Mouse (Mus musculus): ENCODE data around the gene Acad11.

Acad11 gene

DNA sequence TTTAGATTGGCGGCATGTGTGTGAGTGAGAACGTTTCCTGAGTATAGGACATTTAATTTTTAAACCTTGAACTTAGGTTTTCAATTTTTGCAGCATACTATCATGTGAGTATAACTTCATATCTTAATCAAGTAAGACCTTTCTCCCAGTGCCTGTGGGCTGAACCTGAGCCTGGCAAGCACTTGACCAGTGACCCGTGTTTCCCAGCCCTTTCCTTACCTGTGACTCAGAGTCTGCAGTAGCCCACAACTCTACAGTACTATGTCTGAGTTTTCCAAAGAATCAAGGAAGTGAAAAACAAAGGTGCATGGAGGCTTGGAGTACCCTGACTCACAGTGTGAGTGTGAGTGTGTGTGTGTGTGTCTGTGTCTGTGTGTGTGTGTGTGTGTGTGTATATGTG is 16.9 kb downstream of the Acad11 start:
- in situ Hi-C loops (cut with MboI, MseI), result no loop called here

DNA sequence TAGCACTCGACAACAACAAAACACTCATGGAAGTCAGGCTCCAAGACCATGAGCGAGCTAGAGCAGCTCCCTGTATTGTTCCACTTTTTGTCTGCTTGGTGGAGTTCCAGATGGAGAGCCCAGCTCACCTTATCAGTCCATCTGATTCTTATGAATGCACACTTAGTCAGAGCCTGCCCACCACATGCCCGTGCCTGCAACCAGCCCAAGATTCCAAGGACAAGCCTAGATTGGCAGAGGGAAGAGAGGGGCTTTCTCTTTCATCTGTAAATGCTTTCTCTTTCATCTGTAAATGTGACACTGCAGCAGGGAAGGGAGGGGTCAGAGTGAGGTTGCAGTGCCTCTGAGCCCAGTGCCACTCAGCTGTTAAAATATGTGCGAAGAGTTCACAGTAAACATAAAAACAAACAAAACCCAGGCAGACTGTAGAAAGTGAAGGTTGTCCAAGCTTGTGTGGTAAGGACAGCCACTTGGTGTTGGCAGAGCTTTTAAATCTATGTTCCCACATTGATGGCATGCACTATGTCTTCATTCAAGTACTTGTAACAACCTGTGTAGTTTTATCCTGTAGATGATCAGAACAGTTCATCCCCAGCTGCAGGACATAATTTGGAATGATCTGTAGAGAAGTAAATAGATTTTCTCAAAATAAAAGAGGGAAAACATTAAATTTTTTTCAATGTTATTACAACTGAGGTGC is 22.7 kb downstream of the Acad11 start:
- in situ Hi-C loops (cut with MboI, MseI), result no loop called here

DNA sequence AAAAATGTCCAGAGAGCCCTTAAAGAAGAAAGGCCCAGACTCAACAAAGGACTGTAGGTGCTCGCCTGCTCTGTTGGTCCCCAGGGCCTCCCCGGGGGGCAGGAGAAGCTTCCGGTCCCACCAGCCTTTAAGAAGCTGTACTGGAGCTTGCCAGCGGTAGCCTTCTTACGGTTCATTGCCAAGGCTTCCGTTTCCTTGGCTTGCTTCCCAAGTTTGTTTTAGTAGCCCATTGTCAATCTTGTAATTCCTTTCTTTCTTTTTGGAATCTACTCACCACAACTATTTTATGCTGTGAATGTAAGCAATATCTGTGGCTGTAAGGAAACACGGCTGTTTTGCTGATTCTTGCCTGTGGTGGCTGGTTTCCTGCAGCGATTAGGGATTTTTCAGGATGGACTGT is 25.4 kb downstream of the Acad11 start:
- in situ Hi-C loops (cut with MboI, MseI), result no loop called here

DNA sequence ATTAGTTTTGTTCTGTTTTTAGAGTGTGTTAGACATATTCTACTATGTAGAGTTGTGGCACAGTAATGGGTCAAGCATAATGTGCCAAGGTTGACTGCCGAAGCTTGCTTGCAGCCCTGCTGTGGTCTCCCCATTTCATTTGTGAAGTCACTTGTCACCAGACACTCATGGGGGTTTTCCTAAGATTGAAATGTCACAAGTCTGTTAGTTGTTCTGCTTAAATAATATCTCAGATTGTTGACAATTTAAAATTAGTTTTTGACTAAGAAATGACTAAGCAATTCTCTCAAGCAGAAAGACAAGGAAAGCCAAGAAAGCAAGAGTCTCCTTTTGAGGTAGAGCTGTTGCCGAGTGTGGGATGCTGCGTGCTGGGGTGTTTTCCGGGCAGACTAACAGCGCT is 29.8 kb downstream of the Acad11 start:
- in situ Hi-C loops (cut with MboI, MseI), result no loop called here

DNA sequence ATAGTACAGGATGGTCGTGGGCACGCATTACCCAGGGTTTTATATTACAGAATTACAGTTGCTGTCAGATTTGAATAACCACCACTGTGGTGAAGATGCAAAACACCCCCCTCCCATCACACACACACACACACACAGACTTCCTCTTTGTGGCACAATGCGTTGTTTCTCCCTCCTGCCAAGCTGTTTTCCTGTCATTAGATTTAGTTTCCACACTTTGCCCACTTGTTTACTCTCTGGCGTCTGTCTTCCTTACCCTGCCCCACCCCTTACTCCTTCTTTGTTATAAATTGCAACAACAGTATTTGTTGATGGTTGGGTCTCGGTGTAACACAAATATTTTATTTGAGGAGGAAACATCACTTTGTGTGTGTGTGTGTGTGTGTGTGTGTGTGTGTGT is 35.1 kb downstream of the Acad11 start:
- in situ Hi-C loops (cut with MboI, MseI), result no loop called here

DNA sequence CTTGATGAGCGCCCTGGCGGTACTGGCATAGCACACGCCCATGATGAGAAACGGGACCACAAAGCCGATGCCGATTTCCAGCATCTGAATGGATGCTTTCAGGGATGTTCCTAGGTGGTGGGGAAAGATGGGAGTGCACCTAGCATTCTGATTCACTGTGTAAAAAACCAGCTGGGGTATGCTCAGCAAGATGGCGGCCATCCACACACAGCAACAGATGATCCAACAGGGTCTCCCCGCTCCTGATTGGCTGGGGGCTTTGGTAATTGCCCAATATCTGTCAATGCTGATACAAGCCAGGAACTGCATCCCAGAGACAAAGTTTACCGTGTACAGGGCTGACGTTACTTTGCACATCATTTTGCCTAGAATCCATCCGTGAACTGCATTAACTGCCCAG is 35.9 kb downstream of the Acad11 start:
- in situ Hi-C loops (cut with MboI, MseI), result no loop called here

DNA sequence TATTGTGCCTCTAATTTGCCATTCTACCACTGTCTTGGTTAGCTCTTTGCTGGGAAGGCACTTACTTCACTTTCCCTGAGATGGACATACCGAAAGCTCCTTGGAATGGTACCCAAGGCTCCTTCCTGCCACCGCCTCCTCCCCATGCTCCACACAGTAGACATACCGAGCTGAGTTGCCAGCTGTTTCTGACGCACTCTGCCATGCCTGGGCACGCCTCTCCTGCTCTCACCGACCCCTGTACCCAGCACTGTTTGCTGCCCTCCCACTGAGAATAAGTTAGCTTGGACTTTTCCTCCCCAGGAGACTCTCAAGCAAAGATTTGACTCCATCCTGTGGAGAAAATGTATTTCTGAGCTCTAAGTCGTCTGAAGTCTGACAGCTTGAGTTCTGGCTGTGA is 37.6 kb downstream of the Acad11 start:
- in situ Hi-C loops (cut with MboI, MseI), result no loop called here

DNA sequence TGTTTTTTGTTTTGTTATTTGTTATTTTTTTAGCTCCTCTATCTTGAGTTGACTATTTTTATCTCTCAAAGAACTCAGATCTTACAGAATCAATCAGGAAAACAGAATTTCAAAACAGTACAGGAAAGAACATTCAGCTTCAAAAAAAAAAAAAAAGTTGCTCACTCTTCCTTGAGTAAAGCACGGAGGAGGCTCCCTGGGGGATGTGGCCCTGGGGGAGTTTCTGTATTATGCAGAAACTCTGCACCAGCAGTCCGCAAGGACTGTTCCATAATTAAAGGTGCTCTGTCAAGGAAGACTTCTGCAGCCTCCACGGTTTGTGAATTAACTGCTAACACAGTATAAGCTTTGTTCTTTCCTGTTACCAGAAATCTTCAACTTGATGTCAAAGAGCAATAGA is 38.3 kb downstream of the Acad11 start:
- in situ Hi-C loops (cut with MboI, MseI), result no loop called here

DNA sequence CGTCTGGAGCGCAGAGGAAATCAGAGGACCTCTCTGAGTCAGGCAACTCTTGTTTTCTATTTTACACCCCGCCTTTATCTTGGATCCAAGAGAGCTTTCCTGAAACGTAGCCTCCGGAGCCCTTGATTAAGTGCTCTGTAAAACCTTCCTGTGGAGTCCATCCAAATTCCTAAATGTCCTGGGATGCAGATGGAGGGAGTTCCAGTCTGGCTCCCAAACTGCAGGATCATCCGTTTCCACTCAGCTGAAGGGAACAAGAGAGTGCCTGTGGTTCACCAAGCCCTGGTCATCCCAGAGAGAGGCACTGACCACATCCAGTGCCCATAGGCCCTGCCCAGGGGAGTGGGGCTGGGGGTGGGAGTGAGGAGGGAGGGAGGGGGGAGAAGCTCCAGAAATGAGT is 39.1 kb downstream of the Acad11 start:
- in situ Hi-C loops (cut with MboI, MseI), result no loop called here

DNA sequence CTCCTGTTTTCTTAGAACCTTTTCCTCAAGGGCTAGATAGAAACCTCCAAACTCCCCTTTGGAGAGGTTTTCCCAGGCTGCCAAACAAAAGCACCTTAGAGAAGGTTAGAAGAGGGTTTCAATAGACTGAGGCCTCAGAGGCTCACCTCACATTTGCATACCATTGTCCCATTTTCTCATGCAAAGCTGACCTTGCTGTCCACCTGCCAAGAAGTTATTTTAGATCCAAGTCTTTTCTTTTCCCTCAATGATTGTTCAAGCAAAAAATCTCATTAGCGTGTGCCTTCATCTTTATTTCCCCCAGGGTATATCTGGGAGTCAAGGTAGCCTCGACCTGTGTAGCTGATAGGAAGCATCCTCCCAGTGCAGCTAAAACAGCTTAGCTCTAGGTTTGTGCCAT is 39.7 kb downstream of the Acad11 start:
- in situ Hi-C loops (cut with MboI, MseI), result no loop called here

DNA sequence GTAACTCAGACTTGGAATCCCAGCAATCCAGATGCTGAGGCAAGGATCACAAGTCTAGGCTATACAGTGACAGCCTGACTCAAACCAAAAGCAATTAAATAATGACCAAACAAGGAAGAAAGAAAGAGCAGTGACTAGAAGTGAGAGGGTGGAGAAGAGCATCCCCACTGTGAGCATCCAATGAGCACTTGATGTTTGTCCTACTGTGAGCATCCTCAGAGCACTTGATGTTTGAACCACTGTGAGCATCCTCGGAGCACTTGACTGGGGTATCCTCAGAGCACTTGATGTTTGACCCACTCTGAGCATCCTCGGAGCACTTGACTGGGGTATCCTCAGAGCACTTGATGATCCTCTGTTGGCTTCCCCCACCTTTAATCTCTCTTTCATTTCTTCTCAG is 41.8 kb downstream of the Acad11 start:
- in situ Hi-C loops (cut with MboI, MseI), result no loop called here

DNA sequence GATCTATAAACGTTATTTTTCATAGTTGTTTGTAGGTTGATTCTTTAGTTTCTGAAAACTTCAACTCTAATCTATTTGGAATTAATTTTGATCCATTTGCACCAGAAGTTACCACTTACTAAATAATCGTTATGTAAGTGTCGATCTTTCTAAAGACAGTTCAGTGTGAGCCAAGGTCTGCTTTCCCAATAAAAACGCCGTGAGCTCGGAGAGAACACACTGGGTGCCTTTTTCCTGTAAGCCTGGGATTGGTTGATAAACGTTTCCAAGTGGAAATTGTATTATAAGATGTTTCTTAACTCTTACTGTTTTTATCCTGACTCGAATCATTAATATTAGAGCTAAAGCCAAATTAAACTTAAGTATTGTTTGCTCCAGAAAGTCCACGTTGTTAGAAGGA is 43.8 kb downstream of the Acad11 start:
- in situ Hi-C loops (cut with MboI, MseI), result no loop called here

DNA sequence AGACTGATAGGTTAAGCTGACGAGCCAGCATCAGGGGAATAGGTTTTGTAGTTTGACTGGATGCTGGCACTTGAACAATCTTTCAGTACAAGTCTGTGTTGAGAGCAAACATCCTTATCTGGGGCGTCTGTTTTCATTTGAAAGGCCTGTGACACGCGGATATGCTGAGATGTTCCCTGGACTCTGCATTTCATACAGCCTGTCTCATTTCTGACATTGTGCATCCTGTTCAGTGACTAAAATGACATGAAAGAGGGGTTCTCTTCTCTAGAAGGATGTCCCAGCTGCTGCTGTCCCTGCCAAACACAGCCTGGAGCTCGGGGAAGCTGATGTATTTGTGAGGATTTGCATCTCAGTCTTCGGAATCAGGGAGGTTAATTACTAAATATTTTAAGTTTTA is 44.3 kb downstream of the Acad11 start:
- in situ Hi-C loops (cut with MboI, MseI), result no loop called here

DNA sequence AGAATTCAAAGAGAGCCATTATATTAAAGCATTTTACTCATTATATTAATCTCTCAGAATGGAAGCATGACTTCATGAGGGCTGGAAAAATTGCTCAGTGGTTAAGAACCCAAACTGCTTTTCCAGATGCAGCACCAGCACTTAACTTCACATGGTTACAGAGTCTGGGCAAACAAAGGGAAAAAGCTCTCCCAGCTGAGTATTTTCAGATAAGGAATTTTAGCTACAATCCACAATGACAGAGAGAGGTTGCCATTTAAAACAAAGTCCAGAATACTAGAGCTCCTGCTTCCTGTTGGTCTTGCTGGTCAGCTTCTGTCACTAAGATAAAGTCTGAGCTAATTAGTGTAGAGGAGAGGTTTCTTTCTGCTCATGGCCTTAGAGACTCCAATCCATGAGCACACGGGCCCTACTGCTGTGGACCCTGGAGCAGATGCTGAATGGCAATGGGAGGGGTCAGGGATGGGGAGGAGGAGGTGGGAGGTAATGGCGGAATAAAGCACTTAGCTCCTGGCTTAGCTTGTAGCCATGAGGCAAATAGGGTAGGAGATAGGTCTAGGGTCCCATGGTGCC is 45.5 kb downstream of the Acad11 start:
- in situ Hi-C loops (cut with MboI, MseI), result no loop called here

DNA sequence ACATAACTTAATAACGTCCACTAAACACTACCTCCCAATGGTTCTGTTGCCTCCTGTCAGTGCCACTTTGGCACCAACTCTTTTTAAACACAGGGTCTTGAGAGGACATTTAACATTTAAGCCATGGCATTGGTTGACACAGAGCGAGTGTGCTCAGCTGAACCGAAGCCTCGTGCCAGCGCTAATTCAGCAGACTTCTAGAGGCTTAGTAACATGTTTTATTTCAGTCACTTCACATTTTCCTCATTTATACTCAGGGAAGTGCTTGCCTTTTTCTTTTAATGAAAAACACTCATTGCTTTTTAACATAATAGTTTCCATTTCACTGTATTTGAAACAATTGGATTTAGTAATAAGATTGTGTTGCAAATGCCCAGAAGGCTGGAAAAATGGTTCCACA is 46.0 kb downstream of the Acad11 start:
- in situ Hi-C loops (cut with MboI, MseI), result no loop called here

DNA sequence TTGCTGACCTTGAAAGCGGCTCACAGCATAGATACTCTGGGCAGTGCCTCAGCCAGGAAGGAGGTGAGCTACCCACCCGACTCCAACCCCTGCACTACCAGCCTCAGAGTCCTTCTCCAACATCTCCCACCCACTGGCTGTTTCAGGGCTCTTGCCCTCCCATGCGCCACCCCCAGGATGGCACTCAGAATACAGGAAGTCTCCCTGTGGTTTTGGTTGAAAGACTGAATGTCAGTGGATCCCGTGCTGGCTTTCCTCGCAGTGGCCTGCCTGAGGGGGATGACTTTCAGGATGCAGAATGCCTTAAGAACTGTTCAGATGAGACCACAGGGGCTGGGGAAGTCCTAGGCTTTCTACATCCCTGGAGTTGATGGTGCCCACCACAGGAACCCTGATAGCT is 59.9 kb downstream of the Acad11 start:
- in situ Hi-C loops (cut with MboI, MseI), result no loop called here

DNA sequence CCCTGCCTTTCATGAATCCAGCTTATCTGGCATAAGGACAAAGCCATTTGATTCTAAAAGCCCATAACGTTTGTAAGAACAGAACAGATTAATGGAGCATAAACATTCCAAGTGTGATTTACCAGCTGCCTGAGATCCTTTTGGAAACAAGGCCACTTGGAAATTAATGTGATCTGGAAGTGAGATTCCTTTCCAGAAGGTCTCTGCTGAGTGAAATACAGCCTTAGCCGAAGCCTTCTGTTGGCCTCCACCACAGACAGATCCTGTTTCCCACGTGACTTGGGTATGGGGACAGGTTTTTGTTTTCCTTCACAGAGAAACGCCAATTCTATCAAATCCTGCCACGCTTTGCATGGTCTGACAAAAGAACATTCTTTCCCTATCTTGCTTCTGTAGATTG is 60.4 kb downstream of the Acad11 start:
- in situ Hi-C loops (cut with MboI, MseI), result no loop called here

DNA sequence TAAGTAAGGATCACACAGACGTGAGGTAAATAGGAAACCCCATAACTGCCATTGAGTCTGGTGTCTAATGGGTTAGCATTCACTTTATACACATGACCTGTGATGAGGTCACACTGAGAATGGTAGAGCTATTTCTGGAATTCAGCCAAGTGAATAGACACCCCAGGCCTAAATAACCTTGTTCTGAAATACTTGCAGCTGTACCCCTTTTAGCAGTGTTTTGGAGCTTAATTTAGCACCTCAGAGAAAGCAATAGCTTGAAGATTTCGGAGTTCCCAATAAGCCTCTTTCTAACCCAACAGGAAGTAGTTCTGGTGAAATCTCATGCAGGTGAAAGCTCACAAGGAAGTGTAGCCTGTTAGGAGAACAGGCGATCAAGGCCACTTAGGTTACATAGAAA is 63.7 kb downstream of the Acad11 start, which contains the start of gene Ackr4:
Gene Ackr4, minus strand, starts transcription at position 101 of the 400 bp plus-strand sequence.
- in situ Hi-C loops (cut with MboI, MseI), result no loop called here

DNA sequence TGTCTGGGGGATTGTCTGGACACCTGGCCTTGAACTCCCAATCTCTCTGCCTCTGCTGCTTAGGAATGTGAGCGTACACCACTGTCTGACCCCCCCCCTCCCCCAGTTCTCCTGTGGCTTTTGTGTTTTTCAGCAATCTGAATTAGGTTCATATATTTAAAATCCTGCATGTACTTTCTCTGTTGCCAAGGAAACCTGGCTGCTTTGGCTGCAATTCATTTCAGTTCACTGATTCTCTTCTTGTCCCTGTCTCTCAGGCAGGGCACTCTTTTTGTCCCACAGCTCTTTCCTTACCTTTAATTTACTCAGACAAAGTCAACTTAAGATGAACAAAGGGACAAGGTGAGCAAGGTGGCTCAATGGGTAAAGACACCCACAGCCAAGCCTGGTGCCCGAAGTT is 64.9 kb downstream of the Acad11 start:
- in situ Hi-C loops (cut with MboI, MseI), result no loop called here

DNA sequence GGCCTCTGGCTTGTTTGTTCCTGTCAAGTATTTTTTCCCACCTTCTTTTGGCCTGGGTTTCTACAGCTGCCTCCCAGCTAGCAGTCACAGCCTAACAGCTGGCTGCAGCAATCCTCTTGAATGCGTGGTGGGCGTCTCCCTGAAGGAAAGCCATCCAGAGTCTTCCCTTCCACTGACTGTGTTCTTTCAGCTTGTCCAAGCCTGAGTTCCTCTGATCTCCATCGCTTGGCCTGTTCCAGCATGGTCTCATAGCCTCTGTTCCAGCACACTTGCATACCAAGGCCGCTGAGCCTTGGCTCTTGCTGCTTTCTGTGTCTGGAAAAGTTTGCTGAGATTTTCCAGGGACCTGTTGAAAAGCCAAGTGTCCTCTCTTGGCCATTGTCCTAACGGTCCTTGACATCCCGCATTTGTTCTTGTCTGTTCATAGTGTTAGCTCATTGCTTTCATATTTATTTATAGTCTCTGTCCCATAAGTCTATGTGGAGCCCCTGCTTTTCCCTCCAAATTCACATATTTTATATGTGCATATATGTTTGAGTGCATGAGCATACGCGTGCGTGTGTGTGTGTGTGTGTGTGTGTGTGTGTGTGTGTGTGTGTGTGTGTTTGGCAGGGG is 67.1 kb downstream of the Acad11 start:
- in situ Hi-C loops (cut with MboI, MseI), result no loop called here

DNA sequence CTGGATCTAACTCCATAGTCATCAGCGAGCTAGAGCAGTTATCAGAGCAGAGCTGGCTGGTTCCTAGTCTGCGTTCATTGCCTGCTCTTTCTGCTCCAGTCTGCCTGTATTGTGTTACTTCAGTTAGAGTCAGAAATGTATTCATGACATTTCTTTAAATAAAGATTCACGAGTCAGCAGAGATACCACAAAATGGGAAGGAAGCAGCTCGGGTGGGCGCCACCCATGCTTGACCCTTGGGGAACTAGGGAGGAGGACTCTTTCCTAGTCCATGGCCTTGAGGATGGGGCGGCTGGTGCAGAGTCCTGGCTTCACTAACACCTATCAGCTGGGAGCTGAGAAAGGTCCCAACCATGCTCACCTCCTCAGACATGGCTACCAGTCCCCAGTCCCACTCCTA is 77.2 kb downstream of the Acad11 start:
- in situ Hi-C loops (cut with MboI, MseI), result loop anchor here (10.0 kb wide), 1 partner anchor 1786 kb away; the partner anchor contains the start of gene Ephb1

DNA sequence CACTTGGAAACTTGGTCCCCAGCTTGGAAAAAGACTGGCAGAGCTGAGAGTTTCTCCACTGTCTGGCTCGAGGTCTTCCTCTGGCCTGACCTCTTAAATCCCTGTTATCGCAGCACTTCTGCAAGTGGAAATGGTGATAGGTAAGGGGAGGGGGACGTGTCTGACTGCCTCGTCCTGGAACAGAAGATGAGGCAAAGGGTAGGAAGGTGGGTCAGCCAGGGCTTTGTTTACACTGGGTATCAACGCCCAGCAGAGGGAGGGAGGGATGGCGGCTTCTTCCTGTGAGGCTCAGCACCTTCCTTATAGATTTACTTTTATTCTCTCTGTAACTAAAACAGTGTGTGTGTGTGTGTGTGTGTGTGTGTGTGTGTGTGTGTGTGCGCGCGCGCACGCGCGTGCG is 79.6 kb downstream of the Acad11 start:
- in situ Hi-C loops (cut with MboI, MseI), result loop anchor here (10.0 kb wide), 1 partner anchor 1788 kb away; the partner anchor contains the start of gene Ephb1

DNA sequence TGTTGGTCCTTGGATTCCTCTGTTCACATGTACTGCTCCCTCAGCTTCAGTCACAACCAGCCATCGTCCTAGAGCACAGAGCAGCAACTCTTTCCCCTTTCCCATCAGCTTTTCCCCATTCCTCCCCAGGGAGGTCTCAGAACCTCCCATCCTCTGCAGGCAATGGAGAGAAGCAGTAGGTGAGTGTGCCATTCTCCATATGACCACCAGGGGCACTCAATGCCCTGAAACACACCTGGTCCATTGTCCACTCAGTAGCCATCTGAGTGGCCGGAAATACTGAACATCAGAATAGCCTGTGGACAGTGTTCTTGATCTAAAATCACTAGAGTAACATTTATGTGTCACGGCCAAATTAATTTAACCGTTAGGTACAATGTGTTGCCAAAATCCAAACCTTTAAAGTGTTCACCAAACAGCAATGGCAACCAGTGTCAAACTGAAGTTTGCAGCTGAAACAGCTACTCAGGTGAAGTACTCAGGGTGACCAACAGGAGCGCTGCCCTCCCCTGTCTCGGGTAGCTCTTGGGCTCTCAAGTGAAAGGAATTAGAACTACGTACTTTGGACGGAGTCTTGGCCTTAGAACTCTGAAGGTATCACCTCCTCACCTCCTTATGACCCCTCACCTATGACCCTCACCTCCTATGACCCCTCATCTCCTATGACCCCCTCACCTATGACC is 81.3 kb downstream of the Acad11 start:
- in situ Hi-C loops (cut with MboI, MseI), result loop anchor here (10.0 kb wide), 1 partner anchor 1790 kb away; the partner anchor contains the start of gene Ephb1

Measured in regulatory T cell (primary cell).